Mouse (Mus musculus) adrenal gland, adult 18-20 months (tissue): ENCODE data around the gene Rhbdd2. TPM values are rescaled to one million over a fixed set of nuclear protein-coding genes. Genes with fewer than 3 reads are reported as not detected.

ENCODE experiments used
- DNase-seq, 2 experiments: peaks; one replicate each; pipeline ENCODE4 v3.0.0; 2021 to 2022; ENCODE audit warnings: low spot score in 2 of 2
- total RNA-seq, 2 experiments: library from RNA; stranded (reverse); gene quantifications; 1 replicate in 1 of 2; 2 replicates in 1 of 2; pipeline ENCODE4 v1.2.3; 2021

Rhbdd2 gene
- total RNA-seq, 2 experiments from 2014 or later = 43.1 to 46.3 TPM

DNA sequence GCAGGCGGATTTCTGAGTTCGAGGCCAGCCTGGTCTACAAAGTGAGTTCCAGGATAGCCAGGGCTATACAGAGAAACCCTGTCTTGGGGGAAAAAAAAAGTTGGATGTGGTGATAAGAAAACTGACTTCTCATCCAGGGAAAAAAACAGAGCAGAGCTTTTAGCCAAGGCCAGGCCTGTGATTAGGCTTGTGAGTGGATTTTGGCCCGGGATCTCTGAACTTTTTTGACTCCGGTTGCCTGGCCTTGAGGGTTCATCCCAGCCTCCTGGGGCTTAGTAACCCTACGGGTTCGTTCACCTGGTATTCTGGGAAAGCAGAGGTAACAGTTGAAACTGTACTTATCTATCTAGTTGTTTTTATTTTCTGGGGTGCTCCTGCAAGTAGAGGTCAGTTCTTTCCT lies 46.1 kb downstream of the Rhbdd2 start:
- no peak for DNase-seq

GRCm38 (mm10) chr5:135680967-135681545 lies 48.6 kb downstream of the Rhbdd2 start:
- no peak for DNase-seq

GRCm38 (mm10) chr5:135682009-135682408 lies 49.6 kb downstream of the Rhbdd2 start:
- DNase-seq = no peak

GRCm38 (mm10) chr5:135682942-135683570 lies 50.6 kb downstream of the Rhbdd2 start:
- no peak for DNase-seq

DNA sequence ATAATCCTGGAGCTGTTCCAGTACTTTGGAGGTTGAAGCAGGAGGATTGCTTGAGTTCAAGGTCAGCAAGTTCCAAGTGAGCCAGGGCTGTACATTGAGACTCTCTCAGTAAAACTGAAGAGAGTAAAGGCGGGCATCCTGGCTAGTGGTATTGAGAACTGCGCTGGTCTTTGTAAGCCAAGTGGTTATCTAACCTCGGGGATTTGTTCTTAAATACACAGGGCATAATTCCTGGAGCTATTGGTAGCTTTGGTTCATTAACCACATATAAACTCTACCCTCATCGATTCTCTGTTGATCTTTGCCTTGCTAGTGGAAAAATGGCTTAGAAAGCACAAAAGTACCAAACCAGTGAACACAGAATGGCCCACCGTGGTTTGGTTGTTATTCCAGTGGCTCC lies 58.0 kb downstream of the Rhbdd2 start:
- no peak for DNase-seq

- DNase-seq = no peak
Observed at GRCm38 (mm10) chr5:135691266-135691665, 58.8 kb downstream of the Rhbdd2 start.

DNA sequence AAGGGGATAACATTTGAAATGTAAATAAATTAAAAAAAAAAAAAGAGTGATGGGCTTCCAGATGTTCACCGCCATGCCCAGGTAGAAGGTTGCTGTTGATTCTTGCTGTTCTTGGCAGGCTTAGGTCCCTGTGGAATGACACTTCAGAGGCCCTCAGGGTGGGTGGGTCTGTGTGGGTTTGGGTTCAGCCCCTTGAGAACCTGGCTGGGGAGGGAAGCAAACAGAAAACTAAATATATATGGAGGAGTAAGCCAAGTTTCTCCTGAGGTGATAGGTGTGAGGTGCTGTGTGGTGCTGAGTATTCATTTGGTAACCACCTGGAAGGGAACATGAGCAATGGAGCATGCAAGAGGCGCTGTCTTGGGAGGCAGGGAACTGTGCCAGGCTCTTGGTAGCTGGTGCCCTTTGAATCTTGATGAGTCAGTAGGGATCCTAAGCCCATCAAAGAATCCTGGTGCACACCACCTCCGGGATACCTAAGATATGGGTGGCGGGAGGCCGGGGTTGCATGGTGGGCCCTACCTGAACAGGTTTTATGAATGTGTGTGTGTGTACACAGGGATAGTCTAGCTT lies 60.9 kb downstream of the Rhbdd2 start:
- no peak for DNase-seq

DNA sequence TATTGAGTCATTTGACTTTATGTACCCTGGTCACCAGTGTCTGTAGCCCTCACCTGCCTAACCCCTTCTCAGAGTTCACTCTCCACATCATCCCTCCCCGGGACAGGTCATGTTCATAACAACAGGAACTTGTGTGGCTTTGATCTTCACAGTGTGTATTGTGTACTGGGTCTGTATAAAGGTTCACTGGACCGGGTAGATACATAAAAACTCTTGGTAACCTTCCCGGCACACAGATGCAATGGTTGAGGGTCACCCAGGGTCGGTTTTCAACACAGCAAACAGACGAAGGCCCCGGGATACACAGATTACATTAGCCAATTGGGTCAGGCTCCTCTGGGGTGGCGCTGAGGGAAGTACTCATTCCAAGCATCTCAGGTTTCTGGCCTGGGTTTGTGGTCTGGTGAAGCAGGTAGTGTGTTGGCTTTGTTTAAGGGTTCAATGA lies 62.9 kb downstream of the Rhbdd2 start:
- no peak for DNase-seq

Other genes with a start within 250 kb of the Rhbdd2 start
- gene Pom121, start 238.1 kb upstream of the Rhbdd2 start, total RNA-seq = 10 to 100 TPM; 22.2 to 23.3 TPM
- 10 to 100 TPM; 19.7 to 24.4 TPM for gene Hip1, start 87.5 kb upstream of the Rhbdd2 start, total RNA-seq
- not detected for gene Ccl26, start 69.0 kb upstream of the Rhbdd2 start, total RNA-seq
- 1 to 10 TPM in 1 of 2 experiments, not detected in 1; 2.1 TPM for gene Ccl24, start 59.6 kb upstream of the Rhbdd2 start, total RNA-seq
- gene Por, start 37.4 kb downstream of the Rhbdd2 start, total RNA-seq = 100 to 1,000 TPM; 315 to 352 TPM
- gene Tmem120a, start 111.8 kb downstream of the Rhbdd2 start, total RNA-seq = 10 to 100 TPM; 46.2 to 94.5 TPM
- gene Styxl1, start 145.8 kb downstream of the Rhbdd2 start, total RNA-seq = under 1 TPM; 0.23 to 0.51 TPM
- 100 to 1,000 TPM; 474 to 759 TPM for gene Mdh2, start 145.9 kb downstream of the Rhbdd2 start, total RNA-seq
- gene Srrm3, start 174.3 kb downstream of the Rhbdd2 start, total RNA-seq = 1 to 10 TPM; 2.6 to 4.2 TPM